Mouse (Mus musculus) inflammation-experienced regulatory T-cells, adult 6 months (primary cell): ENCODE results near the gene Mansc4. TPM values are rescaled to one million over a fixed set of nuclear protein-coding genes. Genes with fewer than 3 reads are reported as not detected.

Experiments used
- ATAC-seq: one replicate; pipeline ENCODE4 v1.8.0; 2017
- polyA plus RNA-seq, 3 experiments: library from polyadenylated mRNA; unstranded; fragments of 100-300 nt; shearing (Covaris generic); gene quantifications; one replicate each; pipeline ENCODE4 v1.2.1; 2017

Gene Mansc4
- under 1 TPM in 2 of 3 experiments, not detected in 1; 0.33 to 0.40 TPM for polyA plus RNA-seq

DNA sequence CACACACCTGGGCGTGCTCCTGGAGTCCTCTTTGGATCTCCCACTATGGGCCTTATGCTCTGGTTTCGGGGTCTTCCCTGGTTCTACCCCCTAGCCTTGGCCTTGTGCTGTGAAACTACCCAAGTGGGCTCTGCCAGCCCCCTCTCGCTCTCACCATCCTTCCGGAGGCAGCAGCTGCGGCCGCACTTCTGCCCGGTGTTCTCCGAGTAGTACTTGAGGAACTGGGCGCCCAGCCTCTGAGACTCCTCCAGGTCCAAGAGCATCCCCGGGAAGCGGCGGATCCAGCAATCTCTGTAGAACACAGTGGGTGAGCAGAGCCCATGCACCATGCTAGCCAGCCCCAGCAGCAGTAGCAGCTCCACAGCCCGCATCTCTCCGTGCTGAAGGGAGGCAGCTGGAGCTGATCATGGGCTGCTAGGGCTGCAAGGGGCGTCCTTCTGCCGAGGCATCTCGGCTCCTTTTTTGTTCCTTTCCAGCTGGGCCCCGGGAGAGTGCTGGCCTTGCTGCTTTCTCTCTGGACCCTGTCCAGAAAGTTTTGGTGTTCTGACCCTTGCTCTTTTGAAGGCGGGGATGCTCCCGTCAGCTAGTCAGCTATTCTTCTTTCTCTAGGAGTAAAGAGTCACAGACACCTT is at the start of gene Mansc4:
Mansc4 (minus strand) TSS at position 439 of the 632 bp plus-strand sequence.
- no peak for ATAC-seq

DNA sequence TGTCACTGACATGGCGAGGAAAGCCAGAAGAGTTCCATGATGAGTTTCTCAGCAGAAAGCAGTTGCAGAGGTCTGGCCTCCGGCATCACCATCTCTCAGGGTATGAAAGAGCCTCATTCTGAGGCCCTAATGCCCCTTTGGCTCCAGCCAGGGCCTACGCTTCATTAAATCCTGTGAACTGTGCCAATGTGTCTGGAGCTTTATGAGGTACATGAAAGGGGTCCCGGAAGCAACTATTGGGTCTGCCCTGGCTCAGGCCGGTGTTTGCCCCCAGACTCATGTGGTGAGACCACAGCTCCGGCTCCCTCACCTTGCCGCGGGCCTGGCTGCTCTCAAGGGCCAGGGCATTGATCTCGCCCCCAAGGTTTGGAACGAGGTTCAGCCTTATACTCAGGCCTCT is 40.4 kb upstream of the Mansc4 start:
- no peak for ATAC-seq

DNA sequence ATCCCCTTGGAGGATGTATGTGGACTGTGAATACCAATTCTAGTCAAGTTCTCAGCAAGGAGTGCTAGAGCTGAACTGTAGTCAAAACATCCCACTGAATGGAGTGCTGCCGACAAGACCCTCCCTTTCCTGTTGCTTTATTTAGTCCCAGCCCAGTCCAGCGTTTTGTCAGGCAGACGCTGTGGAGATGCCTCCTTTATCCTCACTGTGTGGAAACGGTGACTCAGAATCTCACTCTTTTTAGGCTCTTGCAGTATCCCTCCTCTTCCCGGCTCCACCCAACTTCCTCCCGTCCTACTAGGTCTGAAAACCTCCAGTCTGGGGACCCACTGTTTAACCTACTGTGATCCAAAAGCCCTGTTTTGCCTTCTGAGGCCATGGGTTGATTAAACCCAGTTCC is 34.5 kb upstream of the Mansc4 start:
- ATAC-seq = no peak

DNA sequence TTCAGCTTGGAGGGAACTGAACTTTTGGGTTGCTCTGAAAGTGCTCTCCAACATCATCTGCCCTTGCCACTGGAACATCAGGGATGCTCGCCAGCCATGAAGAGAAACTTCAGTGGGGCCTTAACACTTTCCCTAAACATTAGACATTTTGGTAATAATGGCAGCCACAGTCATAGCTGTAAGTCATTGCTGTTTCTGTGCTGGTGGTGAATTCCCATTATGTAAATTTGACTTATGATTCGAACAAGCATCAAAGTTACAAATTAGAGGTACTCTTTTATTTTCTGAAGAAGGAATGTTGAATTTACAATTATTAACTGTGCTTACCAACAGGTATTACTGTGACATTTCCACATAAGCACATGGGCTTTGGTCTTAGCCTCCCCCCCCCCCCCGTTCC is 31.4 kb upstream of the Mansc4 start:
- ATAC-seq = no peak

DNA sequence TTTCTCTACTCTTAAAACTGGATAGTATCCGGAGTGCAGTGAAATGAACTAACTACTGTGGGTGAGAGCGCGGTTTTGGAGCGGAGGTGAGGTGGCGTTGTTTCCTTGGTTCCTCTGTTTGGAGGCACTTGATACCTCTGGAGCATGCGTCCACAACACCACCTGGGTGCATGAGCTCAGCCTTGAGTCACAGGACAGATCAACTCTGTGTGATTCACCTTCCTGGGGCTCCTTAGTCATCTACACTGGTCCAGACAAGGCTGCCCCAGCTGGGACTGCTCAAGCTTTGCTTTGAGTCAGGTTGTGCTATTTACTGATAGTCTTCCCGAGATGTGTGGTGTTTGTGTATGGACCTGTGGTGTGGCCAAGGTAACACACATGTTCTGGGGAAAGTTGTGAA is 30.9 kb upstream of the Mansc4 start:
- no peak for ATAC-seq

DNA sequence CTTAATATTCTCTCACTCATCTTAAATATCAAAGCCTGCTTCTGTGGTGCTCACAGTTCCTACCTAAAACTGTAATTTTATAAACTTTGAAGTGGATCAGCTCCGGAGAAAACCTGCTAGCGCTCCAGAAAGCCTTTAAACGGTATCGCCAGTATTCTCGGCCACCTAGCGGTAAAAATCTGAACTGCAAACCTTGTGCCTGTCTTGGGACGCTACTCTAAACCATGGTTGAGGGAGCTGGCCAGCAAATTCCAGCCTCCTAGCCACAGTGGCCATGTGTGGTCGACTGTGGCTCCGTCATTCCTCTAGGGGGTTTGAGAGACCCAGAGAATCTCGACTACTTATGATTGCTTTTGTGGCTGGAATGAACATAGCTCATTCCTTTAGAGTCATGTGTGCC is 29.7 kb upstream of the Mansc4 start:
- peak; percentile 72 for ATAC-seq

DNA sequence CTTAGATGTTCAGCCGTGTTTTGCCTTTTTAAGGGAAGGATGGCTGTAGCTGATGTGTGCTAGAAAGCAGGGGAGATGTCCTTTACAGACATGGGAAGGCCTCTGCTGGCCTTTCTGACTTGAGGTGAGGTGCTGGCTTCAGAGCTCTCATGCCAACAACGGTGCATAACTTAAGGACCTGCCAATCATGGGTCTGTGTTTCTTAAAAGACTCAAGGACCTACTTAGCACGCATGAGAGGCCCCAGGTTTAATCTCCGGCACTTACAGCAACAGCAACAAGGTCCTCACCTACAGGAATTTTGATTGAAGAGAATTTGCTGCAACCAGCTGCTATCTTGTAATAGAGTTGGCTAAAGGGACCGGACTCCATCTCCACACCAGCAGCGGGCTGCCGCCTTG is 22.5 kb upstream of the Mansc4 start:
- ATAC-seq = no peak

DNA sequence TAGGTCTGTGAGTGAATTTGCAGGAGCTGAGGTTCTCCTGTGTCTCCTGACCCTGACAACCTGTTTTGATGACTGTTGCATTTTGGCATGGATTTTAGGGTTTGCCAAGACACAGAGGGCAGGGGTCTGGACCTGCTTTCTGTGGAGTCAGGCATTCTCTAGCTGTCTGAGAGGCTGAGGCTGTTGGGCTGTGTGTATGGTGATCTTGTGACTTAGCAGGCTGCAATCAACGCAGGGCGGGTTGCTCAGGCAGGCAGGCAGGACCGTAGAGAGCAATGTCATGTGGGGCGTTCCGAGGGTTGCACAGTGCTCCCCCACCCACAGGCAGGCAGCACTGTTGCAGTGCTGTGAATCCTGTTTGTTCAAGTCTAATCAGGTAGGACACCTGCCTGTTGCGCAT is 19.9 kb upstream of the Mansc4 start:
- no peak for ATAC-seq

DNA sequence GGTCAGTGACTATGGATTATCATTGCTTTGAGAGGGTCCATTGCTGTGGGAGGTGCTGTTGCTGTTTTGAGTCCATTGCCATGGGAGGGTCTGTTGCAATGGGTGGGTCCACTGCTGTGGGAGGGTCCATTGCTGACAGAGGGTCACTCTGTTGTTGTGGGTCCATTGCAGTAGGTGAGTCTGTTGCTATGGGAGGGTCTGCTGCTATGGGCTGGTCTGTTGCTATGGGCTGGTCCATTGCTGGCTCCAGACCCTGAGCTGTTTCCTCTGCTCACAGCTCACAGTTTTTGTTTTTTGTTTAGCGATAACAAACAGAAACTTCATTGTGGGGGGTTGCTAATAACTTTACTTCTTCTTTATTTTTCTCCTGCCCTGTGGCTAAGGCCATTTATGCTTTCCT is 18.7 kb upstream of the Mansc4 start:
- no peak for ATAC-seq

DNA sequence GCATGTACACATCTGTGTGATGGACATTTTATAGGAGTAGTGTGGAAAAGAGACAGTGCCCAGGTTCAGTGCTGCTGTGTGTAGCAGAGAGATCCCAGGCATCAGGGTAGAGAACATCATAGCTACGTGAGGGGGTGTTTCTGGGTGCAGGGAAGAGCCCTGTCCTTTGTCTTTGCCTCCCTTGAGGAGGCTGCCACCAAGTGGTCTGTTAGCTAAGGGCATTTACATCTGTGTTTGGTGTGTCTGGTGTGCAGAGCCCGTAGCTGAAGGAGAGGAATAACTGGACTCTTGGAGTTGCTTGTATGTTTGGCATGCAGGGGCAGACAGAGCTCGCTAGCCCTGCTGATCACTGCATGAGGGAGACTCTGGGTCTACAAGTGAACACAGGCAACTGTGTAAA is 15.5 kb upstream of the Mansc4 start:
- ATAC-seq = no peak

DNA sequence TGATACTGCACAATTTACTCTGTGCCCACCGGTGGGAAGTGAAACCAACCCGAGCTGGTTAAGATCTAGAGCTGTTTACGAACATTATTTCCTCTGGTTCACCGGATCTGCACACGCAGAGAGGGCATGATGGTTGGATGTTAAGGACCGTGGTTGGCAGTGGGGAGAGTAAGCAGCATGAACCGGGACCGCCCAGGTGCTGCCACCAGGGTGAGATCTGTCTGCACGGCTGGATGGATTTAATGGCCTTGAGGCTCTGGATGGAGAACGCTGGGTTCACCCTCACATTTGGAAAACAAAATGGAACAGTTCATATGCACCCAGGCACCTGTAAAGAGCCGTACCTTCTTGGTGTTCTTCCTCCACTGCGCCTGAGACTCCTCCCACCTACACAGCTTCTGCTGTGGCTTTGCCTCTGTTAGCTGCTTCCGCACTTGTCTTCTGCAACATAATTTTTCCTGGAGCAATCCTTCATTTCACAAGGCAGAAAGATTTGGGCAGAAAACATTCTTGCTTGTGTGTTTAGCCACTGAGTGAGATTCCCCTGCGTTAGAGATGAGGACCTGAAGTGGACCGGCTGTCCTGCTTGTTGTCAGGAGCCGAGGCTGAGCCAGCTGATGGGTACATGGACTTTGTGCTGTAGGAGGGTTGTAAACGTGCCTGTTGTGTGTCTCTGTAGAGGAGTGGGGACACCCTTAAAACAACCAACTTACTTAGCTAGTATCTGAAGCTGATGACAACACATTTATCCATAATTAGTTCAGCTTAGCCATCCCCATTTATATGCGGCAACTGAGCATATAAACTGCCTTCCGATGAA is 12.8 kb upstream of the Mansc4 start:
- ATAC-seq = peak; percentile 85

DNA sequence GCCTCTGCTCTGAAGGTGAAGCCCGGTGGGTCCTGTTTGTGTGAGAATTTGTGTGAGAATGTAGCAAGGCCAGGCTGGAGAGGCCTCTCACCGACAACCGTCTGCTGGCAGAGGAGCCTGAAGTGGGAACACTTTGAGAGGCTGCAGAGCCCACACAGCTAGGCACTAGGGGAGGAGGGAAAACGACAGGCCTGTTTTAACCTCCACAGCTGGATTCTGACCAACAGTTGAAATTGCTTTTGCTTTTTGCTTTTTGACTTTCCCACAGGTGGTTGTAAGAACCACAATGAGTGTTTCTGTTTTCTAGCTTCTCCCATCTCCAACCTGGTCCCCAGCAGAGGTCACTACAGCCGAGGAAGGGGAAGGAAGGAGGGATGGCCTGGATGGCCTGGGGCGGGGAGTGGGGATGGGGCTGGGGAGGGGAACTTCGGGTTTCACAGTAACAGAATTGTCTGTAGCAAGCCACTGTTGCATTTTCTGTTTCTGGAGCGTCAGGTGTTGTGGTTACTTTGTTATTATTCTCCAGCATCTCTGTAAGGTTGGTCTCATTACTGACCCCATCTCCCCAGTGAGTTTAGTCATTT is 10.6 kb upstream of the Mansc4 start:
- no peak for ATAC-seq

DNA sequence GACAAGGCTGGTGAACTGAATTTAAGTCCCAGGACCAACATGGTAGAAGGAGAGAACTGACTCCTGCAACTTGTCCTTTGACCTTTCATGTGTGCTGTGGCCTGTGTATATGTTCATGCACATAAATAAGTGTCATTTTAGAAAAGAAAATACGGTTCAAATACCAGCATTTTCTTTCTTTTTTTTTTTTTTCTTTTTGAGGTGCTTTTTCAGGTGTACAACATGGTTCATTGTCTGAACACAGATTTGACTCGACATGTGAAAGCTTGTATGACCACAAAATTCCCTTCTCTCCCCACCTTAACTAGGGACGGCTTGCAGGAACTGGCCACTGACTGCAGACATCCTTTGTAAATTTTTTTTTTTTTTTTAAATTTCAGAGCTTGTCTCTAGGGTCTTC is 10.1 kb upstream of the Mansc4 start:
- ATAC-seq = no peak

DNA sequence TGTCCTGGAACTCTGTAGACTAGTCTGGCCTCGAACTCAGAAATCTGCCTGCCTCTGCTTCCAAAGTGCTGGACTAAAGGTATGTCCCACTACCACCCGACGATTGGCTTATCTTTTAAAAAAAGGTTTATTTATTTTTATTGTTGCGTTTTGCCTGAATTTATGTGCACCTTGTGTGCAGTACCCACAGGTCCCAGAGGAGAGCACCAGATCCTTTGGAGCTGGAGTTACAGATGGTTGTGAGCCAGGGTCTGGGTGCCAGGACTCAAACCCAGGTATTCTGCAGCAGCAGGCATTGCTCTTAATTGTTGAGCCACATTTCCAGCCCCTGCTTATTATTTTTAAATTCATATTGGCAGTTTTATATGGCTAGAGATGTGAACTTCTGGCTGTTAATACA is 9.3 kb upstream of the Mansc4 start:
- ATAC-seq = no peak

DNA sequence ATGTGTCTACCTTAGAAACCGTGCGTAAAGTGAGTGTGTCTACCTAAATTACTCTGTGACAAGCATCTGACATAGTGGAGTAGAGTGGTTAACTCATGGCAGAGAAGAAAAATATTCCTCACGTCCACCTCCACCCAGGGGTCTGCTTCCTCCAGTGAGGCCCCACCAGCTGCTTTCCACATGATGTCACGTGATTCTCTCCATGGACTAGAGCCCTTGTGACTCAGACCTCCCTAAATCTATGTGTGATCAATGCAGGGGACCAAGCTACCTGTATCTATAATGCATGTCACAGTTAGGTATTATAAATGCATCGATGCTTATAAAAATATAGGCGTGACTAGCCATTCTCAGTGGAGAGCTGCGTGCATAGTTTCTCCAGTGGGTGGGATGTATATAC is 7.9 kb upstream of the Mansc4 start:
- no peak for ATAC-seq

DNA sequence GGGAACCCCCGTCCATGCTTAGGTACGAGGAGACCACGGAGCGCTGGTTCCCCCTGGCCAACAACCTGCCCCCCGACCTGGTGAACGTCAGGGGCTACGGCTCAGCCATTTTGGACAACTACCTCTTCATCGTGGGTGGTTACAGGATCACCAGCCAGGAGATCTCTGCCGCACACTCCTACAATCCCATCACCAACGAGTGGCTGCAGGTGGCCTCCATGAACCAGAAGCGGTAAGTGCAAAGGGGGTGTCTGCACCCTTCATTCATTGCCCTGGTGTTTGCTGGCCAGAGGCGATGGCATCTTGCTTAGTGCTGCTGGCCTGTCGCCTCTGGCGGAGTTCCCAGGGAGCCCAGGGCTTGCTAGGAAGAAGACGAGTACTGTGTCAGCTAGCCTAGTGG is 5.3 kb upstream of the Mansc4 start:
- no peak for ATAC-seq

DNA sequence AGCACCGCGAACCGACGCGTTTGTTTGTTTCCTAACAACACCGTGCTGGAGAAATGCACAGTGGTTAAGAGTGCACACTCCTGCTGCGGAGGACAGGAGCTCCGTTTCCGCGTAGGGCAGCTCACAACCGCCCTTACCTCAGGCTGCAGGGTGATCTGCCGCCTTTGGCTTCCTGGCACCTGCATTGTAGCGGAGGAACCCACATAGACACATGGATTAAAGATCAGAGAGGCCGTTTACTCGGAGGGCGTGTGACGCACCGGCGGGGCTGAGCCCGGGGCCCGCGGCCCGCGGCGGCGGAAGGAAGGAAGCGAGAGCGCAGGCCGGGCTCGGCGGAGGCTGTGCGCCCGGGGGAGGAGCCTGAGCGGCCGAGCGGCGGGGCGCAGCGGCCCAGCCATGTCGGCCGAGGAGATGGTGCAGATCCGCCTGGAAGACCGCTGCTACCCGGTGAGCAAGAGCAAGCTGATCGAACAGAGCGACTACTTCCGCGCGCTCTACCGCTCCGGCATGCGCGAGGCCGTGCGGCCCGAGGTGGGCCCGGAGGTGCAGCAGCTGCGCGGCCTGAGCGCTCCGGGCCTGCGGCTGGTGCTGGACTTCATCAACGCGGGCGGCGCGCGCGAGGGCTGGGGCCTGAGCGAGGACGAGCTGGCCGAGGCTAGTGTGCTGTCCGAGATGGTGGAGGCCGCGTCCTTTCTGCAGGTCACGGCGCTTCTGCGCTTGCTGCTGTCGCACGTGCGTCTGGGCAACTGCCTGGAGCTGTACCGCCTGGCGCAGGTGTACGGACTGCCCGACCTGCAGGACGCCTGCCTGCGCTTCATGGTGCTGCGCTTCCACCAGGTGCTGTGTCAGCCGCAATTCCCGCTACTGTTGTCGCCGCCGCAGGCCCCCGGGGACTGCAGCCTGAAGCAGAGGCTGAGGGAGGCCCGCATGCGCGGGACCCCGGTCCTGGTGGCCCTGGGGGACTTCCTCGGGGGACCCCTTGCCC is 4.6 kb upstream of the Mansc4 start, which contains the start of gene Klhl42:
Klhl42 (plus strand) TSS at position 244 of the 985 bp plus-strand sequence.
- peak; percentile 80 for ATAC-seq

DNA sequence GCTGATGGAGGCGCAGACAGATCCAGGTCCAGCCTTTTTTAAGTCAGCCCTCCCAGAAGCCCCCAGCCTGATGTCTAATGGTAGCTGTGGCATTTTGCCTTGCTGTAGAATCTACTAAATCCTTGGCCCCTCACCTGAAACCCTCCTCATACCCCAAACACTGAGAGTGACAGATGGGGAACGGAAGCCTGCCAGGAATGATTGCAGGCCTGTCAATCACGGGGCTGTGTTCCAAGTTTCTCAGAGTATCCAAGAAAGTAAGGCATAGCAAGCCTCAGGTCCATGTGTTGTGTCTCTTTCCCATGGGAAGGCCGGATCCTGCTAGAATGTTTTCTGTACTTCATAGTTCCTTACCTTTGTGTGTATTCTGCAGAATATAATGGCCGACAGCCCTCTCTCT is 3.4 kb upstream of the Mansc4 start:
- ATAC-seq = no peak

DNA sequence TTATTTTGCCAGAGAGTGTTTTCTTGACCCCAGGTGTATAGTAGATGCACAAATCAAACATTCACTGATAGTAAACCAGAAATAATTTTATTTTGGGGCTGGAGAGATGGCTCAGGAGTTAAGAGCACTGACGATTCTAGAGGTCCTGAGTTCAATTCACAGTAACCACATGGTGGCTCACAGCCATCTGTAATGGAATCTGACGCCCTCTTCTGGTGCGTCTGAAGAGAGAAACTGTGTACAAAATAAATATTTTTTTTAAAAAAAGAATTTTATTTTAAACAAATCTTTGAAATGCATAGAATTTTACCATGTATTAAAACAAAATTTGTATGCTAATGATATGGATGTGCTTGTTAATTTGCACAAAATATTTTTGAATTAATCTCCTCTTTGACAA is 1.7 kb upstream of the Mansc4 start:
- ATAC-seq = no peak

DNA sequence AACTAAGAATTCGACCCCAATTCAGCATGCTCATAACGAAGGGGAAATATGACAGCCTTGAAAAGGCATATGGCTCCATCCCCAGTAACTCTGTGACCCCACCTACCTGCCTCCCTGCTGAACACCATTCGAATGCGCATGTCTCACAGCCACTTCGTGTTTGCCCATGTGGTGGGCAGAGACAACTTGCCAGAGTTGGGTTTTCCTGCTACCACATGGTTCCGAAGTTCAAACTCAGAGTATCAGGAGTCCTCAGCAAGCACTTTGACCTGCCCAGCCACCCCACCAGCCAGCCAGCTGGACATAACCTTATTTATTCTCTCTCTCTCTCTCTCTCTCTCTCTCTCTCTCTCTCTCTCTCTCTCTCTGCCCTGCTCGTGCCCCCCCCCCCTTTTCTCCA is 904 bp upstream of the Mansc4 start:
- no peak for ATAC-seq

DNA sequence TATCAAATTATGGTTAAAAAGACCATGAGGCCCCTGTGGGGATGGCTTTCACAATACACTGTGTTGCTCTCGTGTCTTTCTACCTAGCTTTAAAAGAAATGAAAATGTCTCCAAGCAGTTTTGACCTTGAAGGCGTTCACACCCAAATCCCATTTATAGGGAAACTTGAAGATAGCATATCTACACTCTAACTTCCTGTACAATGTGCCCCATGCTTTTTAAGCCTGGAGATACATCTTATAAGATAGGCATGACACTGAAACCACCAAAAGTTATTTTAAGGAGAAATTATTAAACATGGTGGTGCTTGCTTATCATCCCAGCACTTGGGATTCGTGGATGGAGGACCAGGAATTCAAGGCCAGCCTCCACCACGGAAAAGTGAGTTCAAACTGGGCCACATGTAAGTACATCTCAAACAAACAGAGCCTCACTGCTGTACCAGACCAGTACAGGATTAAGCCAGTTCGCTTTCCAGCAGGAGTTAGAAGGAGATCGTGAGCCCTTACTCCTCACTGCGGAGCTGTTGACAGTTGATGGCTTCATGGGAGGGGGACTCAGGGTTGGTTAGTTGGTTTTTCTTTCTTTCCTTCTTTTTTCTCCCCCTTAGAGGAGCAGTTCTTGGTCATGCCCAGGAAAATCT is 1.3 kb downstream of the Mansc4 start:
- ATAC-seq = no peak

DNA sequence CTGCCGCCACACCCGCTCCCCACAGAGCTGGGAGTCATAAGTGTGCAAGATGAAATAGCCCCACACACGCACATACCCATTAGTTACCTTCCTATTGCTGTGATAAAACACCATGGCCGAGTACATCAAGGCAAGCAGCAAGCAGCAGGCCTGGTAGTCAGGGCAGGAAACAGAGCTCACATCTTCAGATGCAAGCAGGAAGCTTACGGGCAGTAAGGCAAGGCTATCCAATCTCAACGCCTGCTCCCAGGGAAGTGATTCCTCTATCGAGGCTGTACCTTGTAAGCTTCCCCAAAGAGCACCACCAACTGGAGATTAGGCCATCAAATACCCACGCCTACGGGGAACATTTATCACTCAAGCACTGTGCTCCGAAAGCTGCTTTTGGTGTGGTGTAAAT is 6.9 kb downstream of the Mansc4 start:
- no peak for ATAC-seq
